Mouse (Mus musculus) hindbrain, embryonic 13.5 days (tissue): ENCODE measurements around the gene Dab2. TPM values are rescaled to one million over a fixed set of nuclear protein-coding genes. Genes with fewer than 3 reads are reported as not detected.

Experiments
- ATAC-seq: fragments of 200-750 bp; cut with Nextera tagmentation; 2 replicates; pipeline ENCODE4 v1.8.0; 2017; ENCODE audit warnings: moderate TSS enrichment; ENCODE audit not compliant: low FRiP score
- H3K27ac ChIP-seq: fragments of 300-500 bp; sonication (generic); 2 replicates; pipeline ENCODE4 v1.5.1; 2015; ENCODE audit warnings: inconsistent platforms, mild to moderate bottlenecking, moderate library complexity
- H3K27me3 ChIP-seq: fragments of 300-500 bp; sonication (generic); 2 replicates; pipeline ENCODE4 v1.6.1; 2015; ENCODE audit warnings: mild to moderate bottlenecking, inconsistent platforms
- H3K36me3 ChIP-seq: fragments of 300-500 bp; sonication (generic); 2 replicates; pipeline ENCODE4 v1.6.1; 2015; ENCODE audit warnings: mild to moderate bottlenecking, inconsistent platforms
- H3K4me1 ChIP-seq: fragments of 300-500 bp; sonication (generic); replicated peaks from 2 replicates; pipeline ENCODE4 v1.6.1; 2015; ENCODE audit warnings: inconsistent platforms
- H3K4me2 ChIP-seq: fragments of 300-500 bp; sonication (generic); 2 replicates; pipeline ENCODE4 v1.6.1; 2015; ENCODE audit warnings: inconsistent platforms, mild to moderate bottlenecking, moderate library complexity
- H3K4me3 ChIP-seq: fragments of 300-500 bp; sonication (generic); 2 replicates; pipeline ENCODE4 v1.5.1; 2015; ENCODE audit warnings: mild to moderate bottlenecking, inconsistent platforms
- H3K9ac ChIP-seq: fragments of 300-500 bp; sonication (generic); 2 replicates; pipeline ENCODE4 v1.6.1; 2015; ENCODE audit warnings: mild to moderate bottlenecking, inconsistent platforms
- H3K9me3 ChIP-seq: fragments of 300-500 bp; sonication (generic); 2 replicates; pipeline ENCODE4 v1.6.1; 2016; ENCODE audit warnings: inconsistent platforms
- WGBS: fragments of 180-500 bp; shearing (Covaris S2); methylation state at CpG from one replicate; pipeline ENCODE4 v1.1.7; 2015; 5-methylcytosine and 5-hydroxymethylcytosine counted together
- polyA plus RNA-seq: library from polyadenylated mRNA; unstranded; fragments of >200 nt; fragmentation: Nextera tagmentation; extraction: Ambion mirVana; gene quantifications from 2 replicates; pipeline ENCODE4 v1.2.1, GENCODE M21; 2015

Dab2 gene
- polyA plus RNA-seq, 1 experiment from 2014 or later: 26.5 TPM

- 89% methylated on average over 1 of the region's 1 CpGs for WGBS
- ATAC-seq: no peak
Measured at GRCm38 (mm10) chr15:6334664-6335206, 35.1 kb downstream of the Dab2 start.

GRCm38 (mm10) chr15:6339767-6340166, 40.2 kb downstream of the Dab2 start:
- H3K36me3 ChIP-seq: no peaks in the 10 kb centered on the region
- H3K9me3 ChIP-seq: no peaks in the 10 kb centered on the region
- H3K4me1 ChIP-seq: no peaks in the 10 kb centered on the region
- H3K4me2 ChIP-seq: no peak overlapping the region
- H3K9ac ChIP-seq: no peak overlapping the region
- H3K27ac ChIP-seq: no peak overlapping the region
- H3K4me3 ChIP-seq: no peak overlapping the region
- 80% methylated on average over 5 of the region's 5 CpGs for WGBS
- H3K27me3 ChIP-seq: no peaks in the 10 kb centered on the region
- ATAC-seq: peak; percentile 52; the same call in 1 of the 2 replicates

More at GRCm38 (mm10) chr15:6334664-6335206, 35.1 kb downstream of the Dab2 start:
- Histone ChIP-seq H3K27ac (no peak overlapping the region), H3K4me3 (no peak overlapping the region), H3K27me3 (no peaks in the 10 kb centered on the region), H3K4me2 (no peak overlapping the region), H3K4me1 (no peaks in the 10 kb centered on the region), H3K9ac (no peak overlapping the region), H3K9me3 (no peaks in the 10 kb centered on the region), H3K36me3 (no peaks in the 10 kb centered on the region)

GRCm38 (mm10) chr15:6340347-6340746, 40.8 kb downstream of the Dab2 start:
- Histone ChIP-seq H3K9ac (no peak overlapping the region), H3K9me3 (no peaks in the 10 kb centered on the region), H3K4me1 (no peaks in the 10 kb centered on the region), H3K4me3 (no peak overlapping the region), H3K4me2 (no peak overlapping the region), H3K36me3 (no peaks in the 10 kb centered on the region), H3K27ac (no peak overlapping the region), H3K27me3 (no peaks in the 10 kb centered on the region)
- no peak for ATAC-seq
- 68% methylated on average over 6 of the region's 6 CpGs for whole genome bisulfite sequencing

GRCm38 (mm10) chr15:6341427-6341826, 41.8 kb downstream of the Dab2 start:
- Histone ChIP-seq H3K9me3 (no peaks in the 10 kb centered on the region), H3K4me2 (no peak overlapping the region), H3K9ac (no peak overlapping the region), H3K36me3 (no peaks in the 10 kb centered on the region), H3K27ac (no peak overlapping the region), H3K27me3 (no peaks in the 10 kb centered on the region), H3K4me1 (no peaks in the 10 kb centered on the region), H3K4me3 (no peak overlapping the region)
- 95% methylated on average over 6 of the region's 6 CpGs for WGBS
- ATAC-seq: no peak

- no peaks in the 10 kb centered on the region for H3K27me3 ChIP-seq
- no peak for ATAC-seq
- H3K9ac ChIP-seq: no peak overlapping the region
- H3K27ac ChIP-seq: no peak overlapping the region
- WGBS: 91% methylated on average over 3 of the region's 3 CpGs
- H3K4me2 ChIP-seq: no peak overlapping the region
- no peaks in the 10 kb centered on the region for H3K4me1 ChIP-seq
- H3K4me3 ChIP-seq: no peak overlapping the region
- H3K9me3 ChIP-seq: no peaks in the 10 kb centered on the region
- H3K36me3 ChIP-seq: no peaks in the 10 kb centered on the region
Measured at GRCm38 (mm10) chr15:6353901-6354300, 54.3 kb downstream of the Dab2 start.

GRCm38 (mm10) chr15:6359859-6360258, 60.3 kb downstream of the Dab2 start:
- Histone ChIP-seq H3K9me3 (no peaks in the 10 kb centered on the region), H3K4me3 (no peak overlapping the region), H3K4me2 (no peak overlapping the region), H3K36me3 (no peaks in the 10 kb centered on the region), H3K27ac (no peak overlapping the region), H3K27me3 (no peaks in the 10 kb centered on the region), H3K4me1 (no peaks in the 10 kb centered on the region), H3K9ac (no peak overlapping the region)
- ATAC-seq: no peak
- WGBS: 87% methylated on average over 2 of the region's 2 CpGs

GRCm38 (mm10) chr15:6369974-6370373, 70.4 kb downstream of the Dab2 start:
- H3K4me1 ChIP-seq: no peaks in the 10 kb centered on the region
- H3K27ac ChIP-seq: no peak overlapping the region
- ATAC-seq: no peak
- H3K27me3 ChIP-seq: no peaks in the 10 kb centered on the region
- no peaks in the 10 kb centered on the region for H3K36me3 ChIP-seq
- H3K4me3 ChIP-seq: no peak overlapping the region
- no peaks in the 10 kb centered on the region for H3K9me3 ChIP-seq
- WGBS: 48% methylated on average over 1 of the region's 1 CpGs
- no peak overlapping the region for H3K9ac ChIP-seq
- no peak overlapping the region for H3K4me2 ChIP-seq

- no peak overlapping the region for H3K4me2 ChIP-seq
- no peak for ATAC-seq
- H3K27ac ChIP-seq: no peak overlapping the region
- H3K4me3 ChIP-seq: no peak overlapping the region
- WGBS: 89% methylated on average over 2 of the region's 2 CpGs
- H3K4me1 ChIP-seq: no peaks in the 10 kb centered on the region
- H3K9ac ChIP-seq: no peak overlapping the region
- no peaks in the 10 kb centered on the region for H3K9me3 ChIP-seq
- H3K36me3 ChIP-seq: no peaks in the 10 kb centered on the region
- H3K27me3 ChIP-seq: no peaks in the 10 kb centered on the region
Measured at GRCm38 (mm10) chr15:6371486-6371885, 71.9 kb downstream of the Dab2 start.

- H3K9me3 ChIP-seq: no peaks in the 10 kb centered on the region
- H3K4me1 ChIP-seq: no peaks in the 10 kb centered on the region
- no peak for ATAC-seq
- H3K4me2 ChIP-seq: no peak overlapping the region
- no peak overlapping the region for H3K4me3 ChIP-seq
- WGBS: 81% methylated on average over 13 of the region's 13 CpGs
- H3K9ac ChIP-seq: no peak overlapping the region
- no peak overlapping the region for H3K27ac ChIP-seq
- H3K36me3 ChIP-seq: no peaks in the 10 kb centered on the region
- H3K27me3 ChIP-seq: no peaks in the 10 kb centered on the region
Measured at GRCm38 (mm10) chr15:6375016-6375415, 75.4 kb downstream of the Dab2 start.

- 77% methylated on average over 5 of the region's 5 CpGs for WGBS
- Histone ChIP-seq H3K4me1 (no peaks in the 10 kb centered on the region), H3K4me2 (no peak overlapping the region), H3K36me3 (no peaks in the 10 kb centered on the region), H3K4me3 (no peak overlapping the region), H3K27ac (no peak overlapping the region), H3K27me3 (no peaks in the 10 kb centered on the region), H3K9me3 (no peaks in the 10 kb centered on the region), H3K9ac (no peak overlapping the region)
- no peak for ATAC-seq
Measured at GRCm38 (mm10) chr15:6376001-6376400, 76.4 kb downstream of the Dab2 start.

- Histone ChIP-seq H3K4me1 (no peaks in the 10 kb centered on the region), H3K4me2 (no peak overlapping the region), H3K27ac (no peak overlapping the region), H3K36me3 (no peaks in the 10 kb centered on the region), H3K27me3 (no peaks in the 10 kb centered on the region), H3K9ac (no peak overlapping the region), H3K9me3 (no peaks in the 10 kb centered on the region), H3K4me3 (no peak overlapping the region)
- 90% methylated on average over 11 of the region's 11 CpGs for WGBS
- ATAC-seq: no peak
Measured at GRCm38 (mm10) chr15:6376785-6377184, 77.2 kb downstream of the Dab2 start.

- no peak overlapping the region for H3K4me3 ChIP-seq
- peaks cover 5% of the 10 kb centered on the region for H3K27me3 ChIP-seq
- ATAC-seq: no peak
- H3K9ac ChIP-seq: no peak overlapping the region
- H3K36me3 ChIP-seq: no peaks in the 10 kb centered on the region
- no peak overlapping the region for H3K4me2 ChIP-seq
- no peaks in the 10 kb centered on the region for H3K9me3 ChIP-seq
- H3K27ac ChIP-seq: no peak overlapping the region
- peaks cover 5% of the 10 kb centered on the region for H3K4me1 ChIP-seq
- 44% methylated on average over 6 of the region's 6 CpGs for WGBS
Measured at GRCm38 (mm10) chr15:6384027-6384426, 84.4 kb downstream of the Dab2 start.

- Histone ChIP-seq H3K4me1 (peaks cover 5% of the 10 kb centered on the region), H3K9me3 (no peaks in the 10 kb centered on the region), H3K27me3 (peaks cover 5% of the 10 kb centered on the region), H3K4me2 (no peak overlapping the region), H3K36me3 (no peaks in the 10 kb centered on the region), H3K27ac (no peak overlapping the region), H3K4me3 (no peak overlapping the region), H3K9ac (no peak overlapping the region)
- no peak for ATAC-seq
- WGBS: 24% methylated on average over 1 of the region's 1 CpGs
Measured at GRCm38 (mm10) chr15:6385241-6385640, 85.7 kb downstream of the Dab2 start.
